Mouse (Mus musculus): ENCODE measurements around the gene Dyrk1b.
"Not testable (repeated sequence)": the region's sequence is repeated elsewhere in the genome, so short reads cannot be mapped to it uniquely, and the experiment has no call there.

The Dyrk1b gene

GRCm38 (mm10) chr7:28179228-28179627, at the start of gene Dyrk1b:
Dyrk1b (plus strand) TSS chr7:28179469.
- peak; percentile 97 for DNase-seq (ENCODE audit: low read depth, low spot score)

DNA sequence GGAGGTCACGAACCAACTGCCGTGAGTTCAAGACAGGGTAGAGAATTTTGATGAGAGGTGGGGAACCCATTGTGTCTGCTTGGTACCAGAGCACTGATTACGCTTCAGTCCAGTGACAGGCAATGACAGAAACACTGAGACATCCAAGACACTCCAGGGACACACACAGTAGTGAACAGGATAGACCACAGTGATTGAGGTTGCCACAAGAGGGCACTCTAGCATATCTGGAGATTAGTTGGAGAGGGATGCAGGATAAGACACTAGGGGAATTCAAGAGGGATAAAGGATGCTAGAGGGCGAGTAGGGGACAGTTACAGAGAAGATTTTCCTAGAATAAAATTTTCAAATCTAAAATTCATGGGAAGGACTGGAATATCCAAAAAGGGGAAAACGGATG, 41.7 kb upstream of the Dyrk1b start:
- DNase-seq (ENCODE audit: low read depth, low spot score) = peak; percentile 69

DNA sequence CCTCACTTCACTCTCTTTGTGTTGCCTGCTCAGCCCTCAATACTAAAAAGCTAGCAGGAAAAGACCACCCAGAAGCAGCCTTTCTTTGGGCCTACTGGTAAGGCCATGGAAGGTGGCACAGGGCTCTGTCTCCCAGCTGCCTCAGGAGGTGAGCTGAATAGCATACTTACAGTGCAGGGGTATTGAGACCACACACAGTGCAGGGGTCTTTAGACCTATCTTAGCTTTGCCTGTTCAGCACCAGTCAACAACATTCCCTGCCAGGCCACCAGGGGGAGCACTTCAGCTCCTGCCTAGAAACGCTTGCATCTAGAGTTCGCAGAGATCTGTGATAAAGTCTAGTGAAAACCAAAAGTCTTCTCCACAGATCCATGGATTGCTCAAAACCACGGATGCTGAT, 31.0 kb upstream of the Dyrk1b start:
- peak; percentile 63 for DNase-seq (ENCODE audit: low read depth, low spot score)

GRCm38 (mm10) chr7:28149841-28150240, 29.4 kb upstream of the Dyrk1b start:
- peak; percentile 60 for DNase-seq (ENCODE audit: low read depth, low spot score)

GRCm38 (mm10) chr7:28151584-28152221, 27.6 kb upstream of the Dyrk1b start:
- peak; percentile 39 for DNase-seq (ENCODE audit: low read depth, low spot score)

GRCm38 (mm10) chr7:28153595-28153994, 25.7 kb upstream of the Dyrk1b start:
- DNase-seq (ENCODE audit: low read depth, low spot score) = not testable (repeated sequence)

DNA sequence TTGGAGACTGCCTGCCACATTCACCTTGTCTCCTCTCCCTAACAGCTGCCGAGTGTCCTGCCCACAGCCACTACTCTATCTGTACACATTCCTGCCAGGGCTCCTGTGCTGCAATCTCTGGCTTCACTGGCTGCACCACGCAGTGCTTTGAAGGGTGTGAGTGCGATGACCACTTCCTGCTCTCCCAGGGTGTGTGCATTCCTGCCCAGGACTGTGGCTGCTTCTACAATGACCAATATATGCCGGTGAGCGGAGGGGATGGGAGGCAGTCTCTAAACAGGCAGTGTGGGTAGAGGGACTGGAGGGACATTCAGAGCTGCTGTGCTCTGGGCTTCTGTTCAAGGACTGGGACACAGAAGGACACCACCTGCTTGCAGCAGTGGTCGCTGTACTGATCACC, 20.0 kb upstream of the Dyrk1b start:
- peak; percentile 65 for DNase-seq (ENCODE audit: low read depth, low spot score)

GRCm38 (mm10) chr7:28159893-28160292, 19.4 kb upstream of the Dyrk1b start:
- no peak for DNase-seq (ENCODE audit: low read depth, low spot score)

GRCm38 (mm10) chr7:28161163-28161749, 18.0 kb upstream of the Dyrk1b start:
- DNase-seq (ENCODE audit: low read depth, low spot score) = no peak

- DNase-seq (ENCODE audit: low read depth, low spot score) = no peak
Measured at GRCm38 (mm10) chr7:28165406-28165805, 13.9 kb upstream of the Dyrk1b start.

GRCm38 (mm10) chr7:28168320-28169115, 10.8 kb upstream of the Dyrk1b start:
- DNase-seq (ENCODE audit: low read depth, low spot score) = peak; percentile 86

GRCm38 (mm10) chr7:28169489-28170422, 9.5 kb upstream of the Dyrk1b start, which contains the start of gene Fbl:
Fbl (plus strand) TSS chr7:28169710.
- DNase-seq (ENCODE audit: low read depth, low spot score) = peak; percentile 86

- DNase-seq (ENCODE audit: low read depth, low spot score) = no peak
Measured at GRCm38 (mm10) chr7:28175358-28175757, 3.9 kb upstream of the Dyrk1b start.

DNA sequence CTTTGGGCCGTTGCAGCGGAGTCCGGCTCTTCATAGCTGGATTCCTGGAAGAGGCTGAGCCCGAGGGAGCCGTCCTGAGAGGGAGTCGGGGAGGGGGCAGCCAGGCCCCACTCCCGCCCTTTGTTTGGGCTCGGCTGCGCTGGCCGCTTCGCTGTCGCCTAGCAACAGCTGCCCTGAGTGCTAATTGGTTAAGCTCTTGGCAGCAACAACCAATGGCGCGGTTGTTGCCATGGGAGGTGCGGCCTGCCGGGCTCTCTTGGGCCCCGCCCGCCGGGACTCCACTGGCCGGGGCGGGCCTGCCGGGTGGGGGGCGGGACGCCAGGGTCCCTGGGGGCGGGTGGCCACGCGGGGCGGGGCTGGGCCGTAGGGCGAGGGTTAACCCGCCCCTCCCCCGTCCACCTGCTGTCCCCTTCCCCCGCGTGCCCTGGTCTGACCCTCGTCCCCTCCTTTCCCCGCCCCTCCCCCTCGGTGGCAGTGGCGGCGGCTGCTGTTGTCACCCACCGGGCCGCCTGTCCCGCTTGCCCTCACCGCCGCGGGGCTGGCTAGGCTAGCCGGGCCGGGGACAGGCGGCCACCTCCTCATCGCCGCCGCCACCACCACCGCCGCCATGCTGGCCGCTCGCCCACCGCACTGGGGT, 590 bp downstream of the Dyrk1b start:
- peak; percentile 93 for DNase-seq (ENCODE audit: low read depth, low spot score)

- no peak for DNase-seq (ENCODE audit: low read depth, low spot score)
Measured at GRCm38 (mm10) chr7:28180890-28181289, 1.6 kb downstream of the Dyrk1b start.

DNA sequence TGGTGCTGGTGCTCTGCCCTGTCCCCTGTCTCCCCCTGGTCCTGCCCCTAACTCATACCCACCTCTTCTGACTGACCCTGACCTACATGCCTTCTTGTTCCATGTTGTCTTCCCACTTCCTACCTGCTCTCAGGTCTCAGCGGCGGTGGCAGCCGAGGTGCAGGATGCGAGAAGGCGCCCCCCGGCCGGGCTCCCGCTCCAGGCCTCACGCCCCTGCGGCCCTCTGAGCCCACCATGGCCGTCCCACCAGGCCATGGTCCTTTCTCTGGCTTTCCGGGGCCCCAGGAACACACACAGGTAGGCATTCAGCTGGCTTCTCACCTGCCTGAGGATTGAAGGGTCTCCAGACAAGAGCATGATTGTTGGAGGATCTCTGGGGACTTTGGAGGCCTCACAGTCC, 2.1 kb downstream of the Dyrk1b start:
- no peak for DNase-seq (ENCODE audit: low read depth, low spot score)

DNA sequence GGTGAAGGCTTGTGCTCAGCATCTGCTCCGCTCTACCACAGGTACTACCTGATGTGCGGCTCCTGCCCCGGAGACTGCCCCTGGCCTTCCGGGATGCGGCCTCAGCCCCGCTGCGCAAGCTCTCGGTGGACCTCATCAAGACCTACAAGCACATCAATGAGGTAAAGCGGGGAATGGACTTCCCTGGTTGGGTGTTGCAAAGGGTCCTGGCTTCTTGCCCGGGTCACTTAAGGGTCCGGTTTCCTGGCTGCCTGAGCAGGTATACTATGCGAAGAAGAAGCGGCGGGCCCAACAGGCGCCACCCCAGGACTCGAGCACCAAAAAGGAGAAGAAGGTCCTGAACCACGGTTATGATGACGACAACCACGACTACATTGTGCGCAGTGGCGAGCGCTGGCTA, 3.1 kb downstream of the Dyrk1b start:
- no peak for DNase-seq (ENCODE audit: low read depth, low spot score)

- no peak for DNase-seq (ENCODE audit: low read depth, low spot score)
Measured at GRCm38 (mm10) chr7:28185884-28186283, 6.6 kb downstream of the Dyrk1b start.

DNA sequence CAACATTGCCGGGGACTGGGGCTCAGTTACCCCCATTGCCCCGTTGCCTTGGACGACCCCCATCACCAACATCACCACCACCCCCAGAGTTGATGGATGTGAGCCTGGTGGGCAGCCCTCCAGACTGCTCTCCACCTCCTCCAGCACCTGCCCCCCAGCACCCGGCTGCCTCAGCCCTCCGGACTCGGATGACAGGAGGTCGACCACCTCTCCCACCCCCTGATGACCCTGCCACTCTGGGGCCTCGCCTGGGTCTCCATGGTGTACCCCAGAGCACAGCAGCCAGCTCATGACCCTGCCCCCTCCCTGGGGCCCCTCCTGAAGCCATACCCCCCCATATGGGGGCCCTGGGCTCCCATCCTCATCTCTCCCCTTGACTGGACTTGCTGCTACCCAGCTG, 7.4 kb downstream of the Dyrk1b start:
- no peak for DNase-seq (ENCODE audit: low read depth, low spot score)

- no peak for DNase-seq (ENCODE audit: low read depth, low spot score)
Measured at GRCm38 (mm10) chr7:28191489-28191888, 12.2 kb downstream of the Dyrk1b start.

DNA sequence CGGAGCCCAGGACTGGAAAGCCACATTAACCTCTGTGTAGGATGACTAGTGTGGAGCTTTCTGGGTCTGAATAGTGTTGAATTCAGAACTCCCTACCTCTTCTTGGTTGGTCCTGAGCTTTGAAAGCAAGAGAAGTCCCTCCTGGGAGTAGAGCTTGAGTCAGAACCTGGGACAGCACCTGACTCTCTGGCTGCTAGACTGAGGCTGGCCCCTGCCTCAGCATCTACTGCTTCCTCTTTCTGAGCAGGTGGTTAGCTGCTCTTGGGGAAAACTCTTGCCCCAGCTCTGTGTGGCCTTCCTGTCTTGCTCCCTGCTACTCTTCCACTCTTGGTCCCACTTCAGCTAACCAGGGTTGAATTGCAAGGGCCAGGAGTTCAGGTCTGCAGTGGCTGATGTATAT, 12.6 kb downstream of the Dyrk1b start:
- DNase-seq (ENCODE audit: low read depth, low spot score) = no peak
